Mouse (Mus musculus) lung, embryonic 16.5 days (tissue): ENCODE results near the gene Ccl6. TPM values are rescaled to one million over a fixed set of nuclear protein-coding genes. Genes with fewer than 3 reads are reported as not detected.

Experiments used
- ATAC-seq: fragments of 200-750 bp; cut with Nextera tagmentation; 2 replicates; pipeline ENCODE4 v1.8.0; 2017; ENCODE audit warnings: low read depth, mild to moderate bottlenecking, moderate library complexity
- H3K27ac ChIP-seq: fragments of 300-500 bp; sonication (generic); 2 replicates; pipeline ENCODE4 v1.5.1; 2014; ENCODE audit warnings: mild to moderate bottlenecking, control low read depth, low read length
- H3K27me3 ChIP-seq: fragments of 300-500 bp; sonication (generic); 2 replicates; pipeline ENCODE4 v1.6.1; 2014; ENCODE audit warnings: low read depth, low read length, mixed read lengths; ENCODE audit not compliant: control insufficient read depth, insufficient read depth
- H3K36me3 ChIP-seq: fragments of 300-500 bp; sonication (generic); 2 replicates; pipeline ENCODE4 v1.6.1; 2014; ENCODE audit warnings: low read length; ENCODE audit not compliant: control insufficient read depth, insufficient read depth
- H3K4me1 ChIP-seq: fragments of 300-500 bp; sonication (generic); replicated peaks from 2 replicates; pipeline ENCODE4 v1.6.1; 2014; ENCODE audit warnings: low read length, mixed read lengths; ENCODE audit not compliant: control insufficient read depth, insufficient read depth
- H3K4me2 ChIP-seq: fragments of 300-500 bp; sonication (generic); 2 replicates; pipeline ENCODE4 v1.6.1; 2014; ENCODE audit warnings: low read depth, low read length, control low read depth
- H3K4me3 ChIP-seq: fragments of 300-500 bp; sonication (generic); 2 replicates; pipeline ENCODE4 v1.5.1; 2014; ENCODE audit warnings: mild to moderate bottlenecking, low read length, control low read depth
- H3K9ac ChIP-seq: fragments of 300-500 bp; sonication (generic); 2 replicates; pipeline ENCODE4 v1.6.1; 2014; ENCODE audit warnings: low read length, control low read depth
- H3K9me3 ChIP-seq: fragments of 300-500 bp; sonication (generic); 2 replicates; pipeline ENCODE4 v1.6.1; 2016; ENCODE audit warnings: low read length; ENCODE audit not compliant: control insufficient read depth
- WGBS: fragments of 180-500 bp; shearing (Covaris S2); extraction: QIAGEN DNeasy Blood & Tissue Kit; methylation state at CpG from one replicate; pipeline ENCODE4 v1.1.7; 2014; 5-methylcytosine and 5-hydroxymethylcytosine counted together
- polyA plus RNA-seq: library from polyadenylated mRNA; unstranded; fragments of >200 nt; fragmentation: Nextera tagmentation; extraction: Ambion mirVana; gene quantifications from 2 replicates; pipeline ENCODE4 v1.2.1, GENCODE M21; 2015

The Ccl6 gene
- polyA plus RNA-seq, 1 experiment from 2014 or later: 10.0 TPM

DNA sequence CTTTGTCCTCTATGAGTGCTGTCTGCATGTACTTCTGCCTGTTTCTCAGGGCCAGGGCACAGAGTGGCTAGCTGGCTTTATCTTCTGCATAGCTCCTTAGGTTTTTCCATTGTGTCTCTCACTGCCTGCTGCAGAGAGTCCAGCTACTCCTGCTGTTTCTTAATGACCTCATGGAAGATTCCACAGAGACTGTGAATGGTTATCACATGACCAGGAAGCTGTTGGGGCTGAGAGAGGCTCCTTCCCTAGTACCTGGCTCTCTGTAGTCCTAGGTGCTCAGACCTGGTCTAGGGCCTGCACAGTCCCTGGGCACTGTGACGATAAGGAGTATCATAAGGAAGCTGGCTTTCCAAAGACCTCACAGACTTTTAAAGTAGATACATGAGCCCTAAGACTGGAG lies 37.7 kb upstream of the Ccl6 start:
- no peaks in the 10 kb centered on the region for H3K4me1 ChIP-seq
- no peak for ATAC-seq
- H3K27me3 ChIP-seq: no peaks in the 10 kb centered on the region
- no peaks in the 10 kb centered on the region for H3K9me3 ChIP-seq
- 85% methylated on average over 1 of the region's 1 CpGs for WGBS
- H3K4me3 ChIP-seq: no peak overlapping the region
- no peak overlapping the region for H3K27ac ChIP-seq
- H3K9ac ChIP-seq: no peak overlapping the region
- H3K4me2 ChIP-seq: no peak overlapping the region
- no peaks in the 10 kb centered on the region for H3K36me3 ChIP-seq

- ATAC-seq: no peak
- no peak overlapping the region for H3K4me2 ChIP-seq
- H3K36me3 ChIP-seq: no peaks in the 10 kb centered on the region
- no peaks in the 10 kb centered on the region for H3K27me3 ChIP-seq
- H3K4me3 ChIP-seq: no peak overlapping the region
- no peaks in the 10 kb centered on the region for H3K9me3 ChIP-seq
- no peak overlapping the region for H3K27ac ChIP-seq
- H3K9ac ChIP-seq: no peak overlapping the region
- no peaks in the 10 kb centered on the region for H3K4me1 ChIP-seq
- 80% methylated on average over 9 of the region's 9 CpGs for WGBS
Measured at GRCm38 (mm10) chr11:83628808-83629207, 35.9 kb upstream of the Ccl6 start.

GRCm38 (mm10) chr11:83623586-83623985 lies 30.7 kb upstream of the Ccl6 start:
- no peaks in the 10 kb centered on the region for H3K36me3 ChIP-seq
- no peak overlapping the region for H3K4me3 ChIP-seq
- no peak overlapping the region for H3K9ac ChIP-seq
- no peaks in the 10 kb centered on the region for H3K9me3 ChIP-seq
- 79% methylated on average over 3 of the region's 3 CpGs for WGBS
- ATAC-seq: no peak
- no peaks in the 10 kb centered on the region for H3K27me3 ChIP-seq
- H3K4me1 ChIP-seq: no peaks in the 10 kb centered on the region
- no peak overlapping the region for H3K4me2 ChIP-seq
- no peak overlapping the region for H3K27ac ChIP-seq

DNA sequence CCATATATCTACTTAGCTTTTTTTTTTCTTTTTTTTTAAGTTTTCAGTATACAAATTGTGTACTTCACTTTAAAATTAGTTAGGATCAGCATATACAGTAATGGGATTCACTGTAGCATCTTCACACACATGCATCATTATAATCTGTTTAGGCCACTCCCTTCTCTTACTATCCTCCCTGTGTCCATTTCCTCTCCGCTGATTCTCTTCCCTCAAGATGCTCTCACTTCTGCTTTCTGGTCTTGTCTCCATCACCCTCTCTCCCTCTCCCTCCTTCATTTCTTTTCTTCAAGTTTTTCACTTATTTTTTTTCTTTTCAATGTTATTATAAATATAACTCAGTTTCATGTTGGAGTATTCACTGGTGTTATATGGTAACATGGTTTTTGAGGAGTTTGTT lies 26.1 kb upstream of the Ccl6 start:
- no peak for ATAC-seq
- H3K4me3 ChIP-seq: no peak overlapping the region
- H3K36me3 ChIP-seq: no peaks in the 10 kb centered on the region
- H3K4me2 ChIP-seq: no peak overlapping the region
- 91% methylated on average over 1 of the region's 1 CpGs for WGBS
- H3K27ac ChIP-seq: no peak overlapping the region
- no peaks in the 10 kb centered on the region for H3K4me1 ChIP-seq
- no peaks in the 10 kb centered on the region for H3K27me3 ChIP-seq
- no peaks in the 10 kb centered on the region for H3K9me3 ChIP-seq
- H3K9ac ChIP-seq: no peak overlapping the region

DNA sequence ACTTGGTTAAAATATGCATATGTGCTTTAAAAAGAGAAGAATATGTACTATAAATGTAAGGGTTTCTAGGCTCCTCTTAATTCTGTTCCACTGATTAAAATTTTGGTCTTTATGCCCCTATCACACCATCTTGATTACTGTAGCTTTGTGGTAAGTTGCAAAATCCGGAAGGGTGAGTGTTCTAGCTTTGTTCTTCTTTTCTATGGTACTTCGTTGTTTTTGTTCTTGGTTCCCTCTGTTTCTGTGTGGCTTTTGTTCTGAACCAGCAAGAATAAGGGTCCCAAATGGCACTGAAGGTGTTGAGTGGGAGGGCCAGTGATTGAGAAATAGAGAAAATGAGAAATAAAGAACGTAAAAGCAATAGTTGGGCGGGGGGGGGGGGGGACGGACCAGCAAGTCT lies 25.4 kb upstream of the Ccl6 start:
- ATAC-seq: no peak
- no peaks in the 10 kb centered on the region for H3K4me1 ChIP-seq
- H3K27me3 ChIP-seq: no peaks in the 10 kb centered on the region
- H3K36me3 ChIP-seq: no peaks in the 10 kb centered on the region
- no peak overlapping the region for H3K4me3 ChIP-seq
- H3K9me3 ChIP-seq: no peaks in the 10 kb centered on the region
- H3K4me2 ChIP-seq: no peak overlapping the region
- no peak overlapping the region for H3K27ac ChIP-seq
- 63% methylated on average over 5 of the region's 5 CpGs for WGBS
- H3K9ac ChIP-seq: no peak overlapping the region

- WGBS: 85% methylated on average over 1 of the region's 1 CpGs
- H3K9me3 ChIP-seq: no peaks in the 10 kb centered on the region
- no peaks in the 10 kb centered on the region for H3K36me3 ChIP-seq
- no peaks in the 10 kb centered on the region for H3K27me3 ChIP-seq
- H3K4me3 ChIP-seq: no peak overlapping the region
- ATAC-seq: no peak
- H3K4me2 ChIP-seq: no peak overlapping the region
- H3K4me1 ChIP-seq: no peaks in the 10 kb centered on the region
- H3K27ac ChIP-seq: no peak overlapping the region
- H3K9ac ChIP-seq: no peak overlapping the region
Measured at GRCm38 (mm10) chr11:83616586-83616985, 23.7 kb upstream of the Ccl6 start.

- Histone ChIP-seq H3K4me2 (no peak overlapping the region), H3K4me1 (no peaks in the 10 kb centered on the region), H3K27ac (no peak overlapping the region), H3K27me3 (no peaks in the 10 kb centered on the region), H3K9me3 (no peaks in the 10 kb centered on the region), H3K4me3 (no peak overlapping the region), H3K9ac (no peak overlapping the region), H3K36me3 (no peaks in the 10 kb centered on the region)
- no peak for ATAC-seq
- WGBS: 57% methylated on average over 2 of the region's 2 CpGs
Measured at GRCm38 (mm10) chr11:83610900-83611299, 18.0 kb upstream of the Ccl6 start.

- Histone ChIP-seq H3K27me3 (no peaks in the 10 kb centered on the region), H3K27ac (no peak overlapping the region), H3K36me3 (no peaks in the 10 kb centered on the region), H3K9ac (no peak overlapping the region), H3K4me1 (no peaks in the 10 kb centered on the region), H3K9me3 (no peaks in the 10 kb centered on the region), H3K4me3 (no peak overlapping the region), H3K4me2 (no peak overlapping the region)
- WGBS: 29% methylated on average over 1 of the region's 1 CpGs
- no peak for ATAC-seq
Measured at GRCm38 (mm10) chr11:83606396-83606795, 13.5 kb upstream of the Ccl6 start.

- Histone ChIP-seq H3K27ac (no peak overlapping the region), H3K36me3 (no peaks in the 10 kb centered on the region), H3K27me3 (no peaks in the 10 kb centered on the region), H3K9ac (no peak overlapping the region), H3K4me1 (no peaks in the 10 kb centered on the region), H3K4me3 (no peak overlapping the region), H3K4me2 (no peak overlapping the region), H3K9me3 (no peaks in the 10 kb centered on the region)
- WGBS: 82% methylated on average over 3 of the region's 3 CpGs
- ATAC-seq: no peak
Measured at GRCm38 (mm10) chr11:83605535-83605934, 12.6 kb upstream of the Ccl6 start.

GRCm38 (mm10) chr11:83604698-83605097 lies 11.8 kb upstream of the Ccl6 start:
- H3K4me2 ChIP-seq: no peak overlapping the region
- ATAC-seq: no peak
- no peaks in the 10 kb centered on the region for H3K9me3 ChIP-seq
- 86% methylated on average over 4 of the region's 4 CpGs for WGBS
- H3K36me3 ChIP-seq: no peaks in the 10 kb centered on the region
- no peaks in the 10 kb centered on the region for H3K4me1 ChIP-seq
- H3K27ac ChIP-seq: no peak overlapping the region
- H3K9ac ChIP-seq: no peak overlapping the region
- no peak overlapping the region for H3K4me3 ChIP-seq
- H3K27me3 ChIP-seq: no peaks in the 10 kb centered on the region
